Mouse (Mus musculus) heart, embryonic 14.5 days (tissue): ENCODE results near the gene Dnajb13. TPM values are rescaled to one million over a fixed set of nuclear protein-coding genes. Genes with fewer than 3 reads are reported as not detected.

Experiments used
- ATAC-seq: fragments of 200-750 bp; cut with Nextera tagmentation; 2 replicates; pipeline ENCODE4 v1.8.0; 2017; ENCODE audit warnings: low read depth, moderate TSS enrichment; ENCODE audit not compliant: insufficient number of reproducible peaks, insufficient read depth, low FRiP score
- H3K27ac ChIP-seq, 2 experiments: fragments of 200-500 bp in 1 of 2; fragments of 300-500 bp in 1 of 2; sonication (generic) in 1 of 2; replicated peaks in 1 of 2; 2 replicates each; pipeline ENCODE4 v1.5.1; 2012 to 2014; ENCODE audit warnings: low read depth in 2 of 2, low read length in 2 of 2, control low read depth in 1 of 2, mild to moderate bottlenecking in 1 of 2, mixed read lengths in 1 of 2; ENCODE audit not compliant: control insufficient read depth in 1 of 2, insufficient read depth in 1 of 2
- H3K27me3 ChIP-seq: fragments of 300-500 bp; sonication (generic); 2 replicates; pipeline ENCODE4 v1.6.1; 2014; ENCODE audit warnings: mild to moderate bottlenecking, low read length, control low read depth; ENCODE audit not compliant: control insufficient read depth, insufficient read depth
- H3K36me3 ChIP-seq: fragments of 300-500 bp; sonication (generic); 2 replicates; pipeline ENCODE4 v1.6.1; 2014; ENCODE audit warnings: mild to moderate bottlenecking, control low read depth, low read length, mixed read lengths; ENCODE audit not compliant: control insufficient read depth, insufficient read depth
- H3K4me1 ChIP-seq, 2 experiments: fragments of 200-500 bp in 1 of 2; fragments of 300-500 bp in 1 of 2; sonication (generic) in 1 of 2; 2 replicates each; pipeline ENCODE4 v1.6.1; 2012 to 2014; ENCODE audit warnings: low read length in 2 of 2, control low read depth in 1 of 2, mixed read lengths in 1 of 2; ENCODE audit not compliant: control insufficient read depth in 2 of 2, insufficient read depth in 2 of 2
- H3K4me2 ChIP-seq: fragments of 300-500 bp; sonication (generic); 2 replicates; pipeline ENCODE4 v1.6.1; 2014; ENCODE audit warnings: mild to moderate bottlenecking, low read length
- H3K4me3 ChIP-seq, 2 experiments: fragments of 200-500 bp in 1 of 2; fragments of 300-500 bp in 1 of 2; sonication (generic) in 1 of 2; 2 replicates each; pipeline ENCODE4 v1.5.1; 2012 to 2014; ENCODE audit warnings: low read length in 2 of 2, mild to moderate bottlenecking in 2 of 2, control low read depth in 1 of 2, low read depth in 1 of 2, moderate library complexity in 1 of 2; ENCODE audit not compliant: control insufficient read depth in 1 of 2, insufficient read depth in 1 of 2
- H3K9ac ChIP-seq: fragments of 300-500 bp; sonication (generic); 2 replicates; pipeline ENCODE4 v1.6.1; 2014; ENCODE audit warnings: mild to moderate bottlenecking, low read length
- H3K9me3 ChIP-seq: fragments of 300-500 bp; sonication (generic); 2 replicates; pipeline ENCODE4 v1.6.1; 2016; ENCODE audit warnings: low read length, control low read depth; ENCODE audit not compliant: control insufficient read depth
- WGBS: fragments of 180-500 bp; shearing (Covaris S2); extraction: QIAGEN DNeasy Blood & Tissue Kit; methylation state at CpG from one replicate; pipeline ENCODE4 v1.1.7; 2014; 5-methylcytosine and 5-hydroxymethylcytosine counted together
- polyA plus RNA-seq: library from polyadenylated mRNA; unstranded; fragments of >200 nt; fragmentation: Nextera tagmentation; extraction: Ambion mirVana; gene quantifications from 2 replicates; pipeline ENCODE4 v1.2.1, GENCODE M21; 2014

The Dnajb13 gene
- polyA plus RNA-seq, 1 experiment from 2014 or later: not detected

- ATAC-seq: no peak
Observed at GRCm38 (mm10) chr7:100549796-100550195, 35.0 kb upstream of the Dnajb13 start.

GRCm38 (mm10) chr7:100547631-100548030, 32.9 kb upstream of the Dnajb13 start:
- Histone ChIP-seq H3K9me3 (no peaks in the 10 kb centered on the region), H3K4me3 (no peak overlapping the region), H3K4me1 (peaks cover 4 to 23% of the 10 kb centered on the region in 2 experiments; a peak in 2 of 4 replicates), H3K36me3 (peaks cover 34% of the 10 kb centered on the region), H3K4me2 (no peak overlapping the region), H3K9ac (peak overlapping the region; percentile 16; the same call in 1 of the 2 replicates), H3K27me3 (no peaks in the 10 kb centered on the region), H3K27ac (peak overlapping the region; percentile 32 to 62; a peak in 3 of 4 replicates)
- WGBS: 6% methylated on average over 4 of the region's 4 CpGs
- ATAC-seq: peak; percentile 60; the same call in 1 of the 2 replicates

More at GRCm38 (mm10) chr7:100549796-100550195, 35.0 kb upstream of the Dnajb13 start:
- peaks cover 4 to 28% of the 10 kb centered on the region in 2 experiments; a peak in 2 of 4 replicates for H3K4me1 ChIP-seq
- no peak overlapping the region for H3K4me2 ChIP-seq
- no peaks in the 10 kb centered on the region for H3K27me3 ChIP-seq
- H3K9me3 ChIP-seq: no peaks in the 10 kb centered on the region
- peaks cover 35% of the 10 kb centered on the region for H3K36me3 ChIP-seq
- no peak overlapping the region for H3K9ac ChIP-seq
- 47% methylated on average over 3 of the region's 3 CpGs for WGBS
- peak overlapping the region; percentile 40 to 48; a peak in 3 of 4 replicates for H3K27ac ChIP-seq
- H3K4me3 ChIP-seq: no peak overlapping the region

- Histone ChIP-seq H3K9me3 (no peaks in the 10 kb centered on the region), H3K36me3 (peaks cover 27% of the 10 kb centered on the region), H3K27ac (no peak overlapping the region), H3K4me2 (no peak overlapping the region), H3K4me3 (no peak overlapping the region), H3K9ac (no peak overlapping the region), H3K4me1 (peaks cover 4 to 10% of the 10 kb centered on the region in 2 experiments; a peak in 2 of 4 replicates), H3K27me3 (no peaks in the 10 kb centered on the region)
- WGBS: 32% methylated on average over 1 of the region's 1 CpGs
- ATAC-seq: no peak
Observed at GRCm38 (mm10) chr7:100544437-100544836, 29.7 kb upstream of the Dnajb13 start.

GRCm38 (mm10) chr7:100539516-100539915, 24.8 kb upstream of the Dnajb13 start:
- Histone ChIP-seq H3K9me3 (no peaks in the 10 kb centered on the region), H3K27ac (no peak overlapping the region), H3K27me3 (no peaks in the 10 kb centered on the region), H3K4me2 (no peak overlapping the region), H3K9ac (no peak overlapping the region), H3K36me3 (peaks cover 18% of the 10 kb centered on the region), H3K4me3 (no peak overlapping the region), H3K4me1 (peaks cover 2 to 4% of the 10 kb centered on the region in 2 experiments)
- WGBS: 91% methylated on average over 9 of the region's 9 CpGs
- no peak for ATAC-seq

GRCm38 (mm10) chr7:100537519-100537902, 22.8 kb upstream of the Dnajb13 start:
- WGBS: 33% methylated on average over 7 of the region's 7 CpGs
- peak overlapping the region; percentile 68 for H3K4me2 ChIP-seq
- H3K36me3 ChIP-seq: peaks cover 18% of the 10 kb centered on the region
- no peak for ATAC-seq
- no peaks in the 10 kb centered on the region for H3K9me3 ChIP-seq
- no peaks in the 10 kb centered on the region for H3K27me3 ChIP-seq
- H3K9ac ChIP-seq: peak overlapping the region; percentile 76
- H3K4me1 ChIP-seq: peaks cover 2 to 4% of the 10 kb centered on the region in 2 experiments
- H3K27ac ChIP-seq: peak overlapping the region in 1 of 2 experiments; percentile 62; a peak in 1 of 4 replicates
- H3K4me3 ChIP-seq: peak overlapping the region; percentile 59 to 66; a peak in 3 of 4 replicates

- WGBS: 1% methylated on average over 33 of the region's 33 CpGs
- ATAC-seq: peak; percentile 98
- H3K4me2 ChIP-seq: peak within 1 kb of the TSS; percentile 68
- H3K36me3 ChIP-seq: peaks cover 18% of the 10 kb centered on the region
- peak within 1 kb of the TSS; percentile 59 to 66 for H3K4me3 ChIP-seq
- peak within 1 kb of the TSS; percentile 59 to 62 for H3K27ac ChIP-seq
- peak within 1 kb of the TSS; percentile 76 for H3K9ac ChIP-seq
- peaks cover 2 to 4% of the 10 kb centered on the region in 2 experiments for H3K4me1 ChIP-seq
- H3K27me3 ChIP-seq: no peaks in the 10 kb centered on the region
- H3K9me3 ChIP-seq: no peaks in the 10 kb centered on the region
Observed at GRCm38 (mm10) chr7:100536804-100537518, 22.2 kb upstream of the Dnajb13 start, which contains the start of gene Coa4. Coa4 (plus strand) TSS chr7:100537071.

GRCm38 (mm10) chr7:100535831-100536230, 21.1 kb upstream of the Dnajb13 start:
- Histone ChIP-seq H3K27me3 (no peaks in the 10 kb centered on the region), H3K4me1 (peaks cover 2 to 4% of the 10 kb centered on the region in 2 experiments), H3K27ac (no peak overlapping the region), H3K9ac (no peak overlapping the region), H3K4me2 (peak overlapping the region; percentile 68; the same call in 1 of the 2 replicates), H3K4me3 (no peak overlapping the region), H3K9me3 (no peaks in the 10 kb centered on the region), H3K36me3 (peaks cover 18% of the 10 kb centered on the region)
- no peak for ATAC-seq
- WGBS: 70% methylated on average over 2 of the region's 2 CpGs
